Mouse (Mus musculus) heart, postnatal 4 days (tissue): ENCODE data around the gene Duoxa1. TPM values are rescaled to one million over a fixed set of nuclear protein-coding genes. Genes with fewer than 3 reads are reported as not detected.
"Not testable (repeated sequence)": the region's sequence is repeated elsewhere in the genome, so short reads cannot be mapped to it uniquely, and the experiment has no call there.

Experiments used
- DNase-seq: peaks from one replicate; pipeline ENCODE4 v3.0.0; 2021
- total RNA-seq, 2 experiments: library from RNA; stranded (reverse); gene quantifications; 2 replicates each; pipeline ENCODE4 v1.2.3; 2021

Gene Duoxa1
- not detected for total RNA-seq

GRCm38 (mm10) chr2:122313536-122313935, at the start of gene Duoxa1:
Gene Duoxa1 (minus strand): TSS chr2:122313730.
- DNase-seq = no peak

- no peak for DNase-seq
Measured at GRCm38 (mm10) chr2:122362622-122363523, 49.3 kb upstream of the Duoxa1 start.

- no peak for DNase-seq
Measured at GRCm38 (mm10) chr2:122361868-122362621, 48.5 kb upstream of the Duoxa1 start.

GRCm38 (mm10) chr2:122361181-122361580, 47.7 kb upstream of the Duoxa1 start:
- no peak for DNase-seq

- no peak for DNase-seq
Measured at GRCm38 (mm10) chr2:122360310-122360709, 46.8 kb upstream of the Duoxa1 start.

- no peak for DNase-seq
Measured at GRCm38 (mm10) chr2:122356187-122356586, 42.7 kb upstream of the Duoxa1 start.

- DNase-seq = no peak
Measured at GRCm38 (mm10) chr2:122355389-122355788, 41.9 kb upstream of the Duoxa1 start.

GRCm38 (mm10) chr2:122354191-122354929, 40.8 kb upstream of the Duoxa1 start:
- DNase-seq = peak; percentile 34

GRCm38 (mm10) chr2:122353765-122354164, 40.2 kb upstream of the Duoxa1 start:
- no peak for DNase-seq

- DNase-seq = no peak
Measured at GRCm38 (mm10) chr2:122352992-122353391, 39.5 kb upstream of the Duoxa1 start.

- DNase-seq = peak; percentile 41
Measured at GRCm38 (mm10) chr2:122351931-122352329, 38.4 kb upstream of the Duoxa1 start.

- no peak for DNase-seq
Measured at GRCm38 (mm10) chr2:122351156-122351930, 37.8 kb upstream of the Duoxa1 start.

GRCm38 (mm10) chr2:122349136-122349785, 35.7 kb upstream of the Duoxa1 start:
- peak; percentile 42 for DNase-seq

- peak; percentile 95 for DNase-seq
Measured at GRCm38 (mm10) chr2:122348531-122349131, 35.1 kb upstream of the Duoxa1 start.

GRCm38 (mm10) chr2:122347257-122347656, 33.7 kb upstream of the Duoxa1 start:
- DNase-seq = no peak

GRCm38 (mm10) chr2:122346164-122346563, 32.6 kb upstream of the Duoxa1 start:
- not testable (repeated sequence) for DNase-seq

- no peak for DNase-seq
Measured at GRCm38 (mm10) chr2:122345106-122345893, 31.8 kb upstream of the Duoxa1 start.

GRCm38 (mm10) chr2:122337291-122337690, 23.8 kb upstream of the Duoxa1 start:
- no peak for DNase-seq

GRCm38 (mm10) chr2:122334170-122334569, 20.6 kb upstream of the Duoxa1 start:
- DNase-seq = peak; percentile 51

- no peak for DNase-seq
Measured at GRCm38 (mm10) chr2:122332222-122332621, 18.7 kb upstream of the Duoxa1 start.
